Mouse (Mus musculus) retina, embryonic 14.5 days (tissue): ENCODE results near the gene C2.
"Not testable (repeated sequence)": the region's sequence is repeated elsewhere in the genome, so short reads cannot be mapped to it uniquely, and the experiment has no call there.

Experiments used
- DNase-seq: peaks from one replicate; pipeline ENCODE4 v3.0.0-alpha.2; 2015; ENCODE audit warnings: low spot score

C2 gene

GRCm38 (mm10) chr17:34830776-34831175 is 67.3 kb downstream of the C2 start:
- not testable (repeated sequence) for DNase-seq

GRCm38 (mm10) chr17:34814818-34815370 is 83.2 kb downstream of the C2 start:
- no peak for DNase-seq

- peak; percentile 66 for DNase-seq
Observed at GRCm38 (mm10) chr17:34813747-34814146, 84.3 kb downstream of the C2 start.
